Mouse (Mus musculus) bone marrow, adult 2 months (tissue): Measurements from ENCODE around the gene Ccdc106.

Experiments used
- CTCF ChIP-seq: fragments of 200-500 bp; IDR thresholded peaks from 2 replicates; pipeline ENCODE4 v1.5.1; 2011; ENCODE audit warnings: low read length, control low read depth; ENCODE audit not compliant: control insufficient read depth, insufficient read depth
- POLR2A ChIP-seq: fragments of 200-500 bp; IDR thresholded peaks from 2 replicates; pipeline ENCODE4 v1.6.1; 2011; ENCODE audit warnings: low read depth, mild to moderate bottlenecking, control low read depth, low read length, borderline replicate concordance; ENCODE audit not compliant: control insufficient read depth

- TF ChIP-seq POLR2A (no peak), CTCF (no peak)
Observed at GRCm38 (mm10) chr7:5085512-5085911, 65.2 kb downstream of the Ccdc106 start.
